Mouse (Mus musculus): ENCODE measurements around the gene Sept9.
A peak's percentile ranks its signal among the peaks of the same experiment; 100 is the strongest.
"Not testable (repeated sequence)": the region's sequence is repeated elsewhere in the genome, so short reads cannot be mapped to it uniquely, and the experiment has no call there.

The Sept9 gene

GRCm38 (mm10) chr11:117314520-117314919 is 115.1 kb downstream of the Sept9 start:
- DNase-seq: no peak

DNA sequence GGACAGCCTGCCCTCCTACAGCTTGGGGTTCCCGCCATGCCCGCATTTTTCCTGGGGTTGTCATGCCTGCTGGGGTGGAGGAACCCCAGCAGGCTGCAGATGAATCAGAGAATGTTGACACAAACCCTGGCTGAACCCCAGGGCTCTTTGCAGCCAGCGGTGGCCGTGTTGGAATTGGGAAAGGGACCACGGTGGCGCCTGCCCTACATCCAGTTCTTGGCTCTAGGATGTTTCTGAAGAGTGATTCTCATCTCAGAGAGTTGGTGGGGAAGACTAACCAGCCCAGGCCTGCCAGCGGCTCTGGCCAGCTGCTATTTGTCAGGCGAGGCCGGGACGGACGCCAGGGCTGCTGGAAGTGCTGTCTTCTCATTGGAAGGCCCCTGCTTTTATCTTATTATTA is 115.8 kb downstream of the Sept9 start:
- no peak for DNase-seq

- DNase-seq: peak in 1 of 2 experiments; percentile 50
Observed at GRCm38 (mm10) chr11:117316441-117317331, 117.2 kb downstream of the Sept9 start.

GRCm38 (mm10) chr11:117317429-117318101 is 118.1 kb downstream of the Sept9 start:
- DNase-seq: peak; percentile 65 to 72

GRCm38 (mm10) chr11:117318202-117318601 is 118.7 kb downstream of the Sept9 start:
- DNase-seq: peak in 1 of 2 experiments; percentile 39

DNA sequence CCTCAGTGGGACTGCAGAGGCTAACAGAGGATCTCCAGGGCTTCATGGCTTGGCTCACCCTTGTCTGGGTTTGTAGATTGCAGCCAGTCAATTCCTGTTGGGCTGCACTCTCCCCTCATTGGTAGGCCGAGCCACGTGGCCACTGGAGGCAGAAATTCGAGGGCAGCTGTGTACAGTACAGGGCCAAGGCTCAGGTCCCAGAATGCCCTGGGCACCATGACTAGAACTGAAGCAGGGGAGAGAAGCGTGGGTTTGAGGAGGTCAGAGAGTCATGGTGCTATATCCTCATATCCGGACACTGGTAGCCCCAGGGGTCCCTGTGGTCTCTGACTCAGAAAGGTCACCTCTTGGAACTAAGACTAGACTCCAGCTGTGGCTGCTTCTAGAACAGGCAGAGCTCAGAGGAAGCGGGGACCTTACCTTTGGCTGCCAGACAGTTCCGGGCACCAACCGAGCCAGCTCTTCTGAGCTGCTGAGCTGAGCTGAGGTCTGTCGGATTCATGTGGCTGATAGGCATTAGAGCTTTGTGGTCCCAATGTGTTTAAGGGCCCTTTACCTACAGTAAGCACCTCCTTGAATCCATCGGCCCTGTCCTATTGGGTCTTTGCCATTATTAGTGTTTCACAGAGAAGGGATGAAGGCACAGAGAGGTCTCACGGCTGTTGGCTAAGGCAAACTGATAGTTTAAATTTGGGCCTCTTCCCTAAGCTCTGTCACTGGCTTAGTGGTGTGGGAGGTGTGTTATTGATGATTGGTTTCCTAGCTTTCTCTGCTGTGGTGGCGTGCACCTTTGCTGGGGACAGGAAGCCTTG is 119.5 kb downstream of the Sept9 start:
- DNase-seq: peak in 1 of 2 experiments; percentile 68

DNA sequence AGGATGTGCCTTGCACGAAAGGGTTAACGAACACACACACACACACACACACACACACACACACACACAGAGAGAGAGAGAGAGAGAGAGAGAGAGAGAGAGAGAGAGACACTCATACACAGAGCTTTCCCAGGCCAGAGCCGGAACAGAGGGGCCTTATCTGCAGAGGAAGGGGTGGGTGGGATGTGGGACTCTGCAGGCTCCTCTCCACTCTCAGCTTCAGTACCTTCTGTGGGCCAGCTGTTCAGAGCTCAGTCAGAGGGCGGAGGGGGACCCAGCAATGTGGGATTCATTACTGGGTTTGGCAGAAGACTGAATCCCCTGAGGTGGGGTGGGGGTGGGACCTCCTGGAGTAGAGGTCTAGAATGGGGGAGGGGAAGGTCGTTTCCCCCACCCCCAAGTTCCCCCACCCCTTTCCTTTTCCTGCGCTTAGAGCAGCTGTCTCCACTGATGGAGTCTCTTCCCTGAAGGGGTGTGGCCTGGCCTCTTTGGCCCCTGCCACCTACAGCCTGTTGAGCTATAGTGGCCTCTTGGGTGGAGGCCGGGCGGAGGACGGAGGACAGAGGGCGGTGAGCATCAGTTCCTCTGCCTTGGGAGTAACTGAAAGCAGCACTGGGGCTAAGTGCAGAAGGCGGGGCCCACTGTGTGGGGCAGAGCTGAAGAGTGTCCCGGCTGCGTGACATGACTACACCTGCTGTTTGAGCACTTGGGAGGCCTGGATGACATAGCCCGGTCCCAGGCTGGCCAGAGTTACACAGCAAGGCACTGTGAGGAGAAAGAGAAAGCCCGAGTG is 120.3 kb downstream of the Sept9 start:
- DNase-seq: peak in 1 of 2 experiments; percentile 75

DNA sequence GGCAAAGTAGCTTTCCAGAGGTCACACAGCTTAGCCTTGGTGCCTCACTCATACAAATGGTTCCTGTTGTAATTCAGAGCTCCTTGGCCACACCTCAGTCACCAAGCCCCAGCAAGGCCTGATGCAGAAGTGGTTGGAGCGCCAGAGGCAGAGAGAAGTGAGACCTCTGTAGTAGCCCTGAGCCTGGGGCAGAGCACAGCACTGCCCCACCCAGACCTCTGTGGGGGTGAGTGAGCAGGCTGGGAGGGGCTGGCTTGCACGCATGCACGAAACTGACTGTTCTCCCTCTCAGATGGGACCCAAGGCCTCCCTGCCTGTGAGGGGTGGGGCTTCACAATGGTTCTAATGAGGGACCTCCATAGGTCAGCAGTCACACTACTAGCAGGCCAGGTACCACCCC is 121.0 kb downstream of the Sept9 start:
- peak in 1 of 2 experiments; percentile 44 for DNase-seq

DNA sequence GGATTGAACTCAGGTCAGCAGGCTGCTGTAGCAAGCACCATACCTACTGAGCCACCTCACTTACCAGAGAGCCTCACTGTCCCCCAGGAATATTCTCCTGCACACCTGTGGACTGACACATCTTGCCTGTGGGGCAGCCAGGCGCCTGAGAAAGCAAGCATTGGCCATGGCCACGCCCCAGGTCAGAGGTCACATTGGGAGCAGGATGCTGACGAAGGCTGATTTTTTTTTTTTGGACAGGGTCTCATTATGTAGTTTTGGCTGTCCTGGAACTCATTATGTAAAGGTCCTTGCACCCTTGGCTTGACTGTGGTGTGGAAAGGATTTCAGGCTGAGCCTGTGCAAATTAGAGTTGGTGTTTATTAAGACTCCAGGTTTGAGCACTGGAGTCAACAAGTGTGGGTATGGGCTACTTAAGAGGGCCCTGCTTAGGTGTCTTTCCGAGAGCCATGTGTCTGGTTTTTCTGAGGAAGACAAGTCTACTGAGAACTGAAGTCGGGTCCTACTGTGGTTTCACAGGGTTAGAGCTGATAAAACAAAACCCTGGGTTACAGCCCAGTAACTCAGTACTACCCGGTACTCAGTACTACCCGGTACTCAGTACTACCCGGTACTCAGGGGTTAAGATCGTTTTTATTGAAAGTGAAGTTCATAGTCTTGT is 122.0 kb downstream of the Sept9 start:
- DNase-seq: peak in 1 of 2 experiments; percentile 15

GRCm38 (mm10) chr11:117322311-117322710 is 122.8 kb downstream of the Sept9 start:
- peak in 1 of 2 experiments; percentile 13 for DNase-seq

DNA sequence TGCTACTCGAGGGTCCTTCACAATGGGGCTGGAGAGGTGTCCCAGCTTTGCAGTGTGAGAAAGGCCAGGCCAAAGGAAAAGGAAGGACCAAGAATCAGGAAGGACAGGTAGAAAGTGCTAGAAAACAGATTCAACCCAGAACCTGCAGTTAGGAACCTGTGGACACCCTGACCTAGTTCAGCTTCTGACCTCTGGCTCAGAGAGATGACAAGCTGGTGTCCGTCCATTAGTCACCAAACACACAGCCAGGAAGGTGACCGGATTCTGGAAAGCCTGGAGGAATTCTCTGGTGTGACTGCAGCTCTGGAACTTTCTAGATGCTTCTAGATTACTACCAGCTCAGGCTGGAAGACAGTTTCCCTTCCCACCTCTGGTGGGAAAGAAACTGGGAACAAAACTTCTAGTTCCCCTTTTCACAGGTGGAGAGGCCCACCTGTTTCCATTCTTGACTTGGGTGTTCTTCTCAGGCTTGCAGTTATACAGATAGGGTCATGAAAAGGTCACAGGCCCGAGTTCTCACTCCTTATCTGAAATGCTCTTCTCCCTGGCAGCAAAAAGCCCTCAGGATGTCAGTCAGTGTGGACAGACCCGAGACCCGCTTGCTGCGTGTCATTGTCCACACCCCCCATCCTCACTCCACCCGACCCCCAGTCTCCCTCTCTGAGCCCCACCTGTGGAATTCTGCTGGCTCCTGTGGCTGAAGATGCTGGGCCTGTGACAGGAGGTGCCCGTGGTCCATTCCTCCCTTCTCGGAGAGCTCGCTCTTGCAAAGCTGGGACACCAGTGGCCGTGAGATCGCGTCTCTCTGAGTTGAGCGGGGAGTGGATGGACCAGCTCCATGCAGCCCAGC is 123.5 kb downstream of the Sept9 start:
- DNase-seq: no peak

DNA sequence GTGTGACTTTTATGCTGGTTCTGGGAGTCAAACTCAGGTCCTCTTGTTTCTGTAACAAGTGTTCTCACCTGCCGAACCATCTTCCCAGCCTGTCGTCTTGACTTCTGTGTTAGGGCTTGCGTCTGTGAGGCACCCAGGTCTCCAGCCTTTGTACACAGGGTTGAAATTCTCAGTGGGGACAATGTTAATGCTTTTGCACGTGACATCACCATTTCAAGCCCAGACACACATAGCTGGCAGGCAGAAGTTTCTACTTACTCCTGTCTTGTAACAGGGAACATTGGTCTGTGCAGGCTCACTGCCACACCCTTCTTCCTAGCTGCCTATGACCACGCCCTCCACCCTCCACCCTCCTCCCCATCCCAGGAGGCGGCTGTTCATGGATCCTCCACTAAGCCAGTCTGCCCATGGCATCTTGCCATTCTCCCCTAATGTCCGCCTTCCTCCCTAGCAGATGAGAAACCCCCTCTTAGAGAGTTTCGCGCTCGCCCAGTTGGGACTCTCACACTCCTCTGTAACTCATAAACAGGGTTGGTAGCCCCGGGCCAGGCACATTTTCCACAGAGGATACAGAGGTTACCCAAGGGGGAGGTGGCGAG is 124.6 kb downstream of the Sept9 start:
- DNase-seq: no peak

DNA sequence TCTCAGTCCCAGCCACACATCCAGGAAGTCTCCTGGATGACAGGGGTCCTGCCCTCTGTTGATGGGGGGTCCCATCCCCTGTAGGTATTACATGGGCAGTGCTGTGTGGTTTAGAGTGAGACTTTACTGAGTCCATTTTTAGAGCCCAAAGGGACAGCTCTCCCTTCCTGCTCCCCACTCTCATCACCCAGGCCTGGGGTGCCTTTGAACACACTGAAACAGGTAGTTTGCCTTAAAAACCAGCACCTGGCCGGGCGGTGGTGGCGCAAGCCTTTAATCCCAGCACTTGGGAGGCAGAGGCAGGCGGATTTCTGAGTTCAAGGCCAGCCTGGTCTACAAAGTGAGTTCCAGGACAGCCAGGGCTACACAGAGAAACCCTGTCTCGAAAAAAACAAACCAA is 125.3 kb downstream of the Sept9 start:
- DNase-seq: not testable (repeated sequence)

- DNase-seq: no peak
Observed at GRCm38 (mm10) chr11:117325131-117325467, 125.6 kb downstream of the Sept9 start.

GRCm38 (mm10) chr11:117325468-117326139 is 126.1 kb downstream of the Sept9 start:
- DNase-seq: peak; percentile 81 to 93

DNA sequence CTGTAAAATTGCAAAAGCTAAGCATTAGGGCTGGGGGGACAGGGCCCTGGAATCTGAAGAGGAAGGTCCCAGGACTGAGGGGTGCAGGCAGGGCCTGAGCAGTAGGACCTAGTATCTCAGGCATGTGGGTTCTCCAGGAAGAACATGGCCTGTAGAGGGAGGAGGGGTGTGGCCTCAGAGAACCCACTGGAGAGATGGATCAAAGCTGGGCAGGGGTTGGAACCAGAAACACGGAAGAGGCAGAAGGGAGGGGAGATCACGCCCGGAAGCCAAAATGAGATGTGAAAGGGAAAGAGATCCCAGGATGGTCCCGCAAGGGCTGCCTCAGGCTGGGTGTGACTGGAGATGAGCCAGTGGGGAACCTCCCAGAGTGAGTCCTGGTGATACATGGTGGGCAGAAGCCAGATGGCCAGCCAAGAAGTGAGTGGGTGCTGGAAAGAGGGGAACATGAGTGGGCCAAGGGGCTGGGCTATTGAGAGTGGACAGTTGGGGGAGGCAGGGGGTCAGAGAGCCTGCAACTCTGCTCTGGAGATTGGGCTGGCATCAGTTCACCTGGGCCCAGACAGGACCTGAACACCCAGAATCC is 126.8 kb downstream of the Sept9 start:
- DNase-seq: peak in 1 of 2 experiments; percentile 72

DNA sequence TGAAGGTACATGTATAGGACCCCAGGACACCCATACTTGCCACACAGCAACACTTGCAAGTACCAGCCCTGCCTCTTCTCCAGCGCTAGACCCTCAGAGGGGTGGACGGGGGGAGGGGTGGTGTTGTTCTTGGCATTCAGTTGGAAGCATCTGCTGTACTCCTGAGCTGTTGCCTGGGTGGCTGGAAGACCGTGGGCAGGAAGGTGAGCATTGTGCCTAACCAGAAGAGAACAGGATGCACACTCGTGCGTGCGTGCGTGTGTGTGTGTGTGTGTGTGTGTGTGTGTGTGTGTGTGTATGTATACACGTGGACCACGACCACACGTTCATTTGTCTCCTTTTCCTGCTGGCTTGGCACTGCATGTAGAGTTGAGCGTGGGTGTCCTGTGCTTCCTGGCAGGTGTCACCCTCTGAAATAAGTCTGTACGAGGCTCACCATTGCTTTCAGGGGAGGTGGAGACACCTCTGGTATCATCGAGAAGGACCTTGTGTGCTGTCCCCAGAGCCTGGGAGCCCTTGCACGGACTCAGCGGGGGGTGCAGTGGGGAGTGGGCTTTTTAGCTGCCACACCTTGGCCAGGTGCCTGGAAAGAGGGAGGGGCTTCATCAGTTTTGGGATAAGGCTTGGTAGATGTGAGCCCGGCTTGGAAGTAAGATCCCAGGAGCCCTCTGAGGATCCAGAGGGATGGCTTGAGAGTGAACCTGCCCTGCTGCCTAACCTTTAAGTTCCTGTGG is 127.6 kb downstream of the Sept9 start:
- peak in 1 of 2 experiments; percentile 78 for DNase-seq

GRCm38 (mm10) chr11:117327633-117328032 is 128.2 kb downstream of the Sept9 start:
- DNase-seq: no peak
